Mouse (Mus musculus): ENCODE data around the gene Smap2.

- TF ChIP-seq POLR2A (IDR thresholded peaks at IDR 0.05; ENCODE audit: borderline replicate concordance, extremely low read depth, insufficient read depth, insufficient read length, poor library complexity, severe bottlenecking) = no peak
- TF ChIP-seq CTCF (IDR thresholded peaks at IDR 0.05; ENCODE audit: borderline replicate concordance, extremely low read depth, insufficient read depth, insufficient read length) = no peak
These were observed 48.3 kb upstream of the Smap2 start for GRCm38 (mm10) chr4:121065336-121065735.

Data from brain, embryonic 14.5 days (tissue).